Comparison of ENCODE assay signal across 17 mouse cellular contexts in genomic region chr4:131208166-131208565, GRCm38 (mm10).
DNase-seq lines count a peak whose midpoint lies in the region; ATAC-seq and TF ChIP-seq lines count a peak whose summit lies in the region.
"Had no signal": no experiment of that assay in that cellular context is flagged by ENCODE, and none has a peak within 500 bp of the region (broad histone marks: within the 10 kb centered on the region; RNA-seq: fewer than 3 reads in every experiment).

No protein-coding gene starts in this region.

- H3K27me3 ChIP-seq in hindbrain, postnatal 0 days (ENCODE audit: insufficient read depth, low read length), result no peaks in the 10 kb centered on the region
- H3K27me3 ChIP-seq: liver, embryonic 12.5 days; midbrain, embryonic 12.5 days had no signal

- H3K36me3 ChIP-seq in hindbrain, postnatal 0 days (ENCODE audit: insufficient read depth, low read length), result no peaks in the 10 kb centered on the region
- H3K36me3 ChIP-seq: hindbrain, embryonic 13.5 days; liver, embryonic 12.5 days; midbrain, embryonic 12.5 days had no signal

- H3K4me1 ChIP-seq in hindbrain, postnatal 0 days (ENCODE audit: insufficient read depth, low read length), result peaks cover 6% of the 10 kb centered on the region; the same call in 1 of the 2 replicates
- H3K4me1 ChIP-seq: liver, embryonic 12.5 days had no signal

- DNase-seq in cerebellum, adult 9-11 months, result peak; percentile 34
- DNase-seq in cerebellum, postnatal 25 days, result no peak
- DNase-seq in layer of hippocampus, adult 11-12 months (ENCODE audit: low spot score), result peak; percentile 34
- DNase-seq in layer of hippocampus, postnatal 10 days (ENCODE audit: low spot score in 2 of 2), result no peak
- peak; percentile 59 to 63 for DNase-seq in right cerebral cortex, adult 2 months (ENCODE audit: low spot score in 2 of 2)
- no peak for DNase-seq in right cerebral cortex, postnatal 4 days
- DNase-seq in hindbrain, postnatal 0 days (ENCODE audit: low spot score), result no peak
- DNase-seq: adrenal gland, postnatal 10 days; gastrocnemius, postnatal 14 days; lung, embryonic 14.5 days; lung, postnatal 4 days; spleen, adult 18-20 months; thymus, adult 2 months had no signal

- no peak for TF ChIP-seq CTCF in hindbrain, postnatal 0 days (IDR thresholded peaks at IDR 0.05; ENCODE audit: low read depth)

- no peak overlapping the region for H3K27ac ChIP-seq in hindbrain, postnatal 0 days
- H3K27ac ChIP-seq: hindbrain, embryonic 13.5 days; liver, embryonic 12.5 days; midbrain, embryonic 12.5 days had no signal

- no peak for ATAC-seq in hindbrain, postnatal 0 days
- ATAC-seq: intestine, embryonic 16.5 days; liver, embryonic 12.5 days had no signal

- 60% methylated on average over 9 of the region's 9 CpGs for WGBS in hindbrain, postnatal 0 days

- no peak overlapping the region for H3K4me3 ChIP-seq in hindbrain, postnatal 0 days (ENCODE audit: low read length)
- H3K4me3 ChIP-seq: hindbrain, embryonic 13.5 days; liver, embryonic 12.5 days; midbrain, embryonic 12.5 days had no signal

- H3K9me3 ChIP-seq in hindbrain, postnatal 0 days (ENCODE audit: low read length), result no peaks in the 10 kb centered on the region

- no peak overlapping the region for H3K9ac ChIP-seq in hindbrain, postnatal 0 days (replicated peaks; ENCODE audit: low read length)
- H3K9ac ChIP-seq: hindbrain, embryonic 13.5 days; liver, embryonic 12.5 days; lung, embryonic 14.5 days; midbrain, embryonic 12.5 days had no signal

- no peak overlapping the region for H3K4me2 ChIP-seq in hindbrain, postnatal 0 days (ENCODE audit: low read depth, low read length)
- H3K4me2 ChIP-seq: hindbrain, embryonic 13.5 days; liver, embryonic 12.5 days; lung, embryonic 14.5 days; midbrain, embryonic 12.5 days had no signal

Comparison
In these comparisons a context has a peak if more than half of its experiments do, and no peak if none do; other contexts are left out.
1. DNase-seq: peak in cerebellum, adult 9-11 months (single experiment), layer of hippocampus, adult 11-12 months (single experiment) and right cerebral cortex, adult 2 months (2 of 2); none in cerebellum, postnatal 25 days (0 of 2), layer of hippocampus, postnatal 10 days (0 of 2), right cerebral cortex, postnatal 4 days (single experiment) and hindbrain, postnatal 0 days (single experiment).